Mouse (Mus musculus): ENCODE results near the gene Tmed9. TPM values are rescaled to one million over a fixed set of nuclear protein-coding genes. Genes with fewer than 3 reads are reported as not detected.
A peak's percentile ranks its signal among the peaks of the same experiment; 100 is the strongest.
"Not testable (repeated sequence)": the region's sequence is repeated elsewhere in the genome, so short reads cannot be mapped to it uniquely, and the experiment has no call there.

The Tmed9 gene
- polyA plus RNA-seq, 1 experiment from 2014 or later: 167 TPM

DNA sequence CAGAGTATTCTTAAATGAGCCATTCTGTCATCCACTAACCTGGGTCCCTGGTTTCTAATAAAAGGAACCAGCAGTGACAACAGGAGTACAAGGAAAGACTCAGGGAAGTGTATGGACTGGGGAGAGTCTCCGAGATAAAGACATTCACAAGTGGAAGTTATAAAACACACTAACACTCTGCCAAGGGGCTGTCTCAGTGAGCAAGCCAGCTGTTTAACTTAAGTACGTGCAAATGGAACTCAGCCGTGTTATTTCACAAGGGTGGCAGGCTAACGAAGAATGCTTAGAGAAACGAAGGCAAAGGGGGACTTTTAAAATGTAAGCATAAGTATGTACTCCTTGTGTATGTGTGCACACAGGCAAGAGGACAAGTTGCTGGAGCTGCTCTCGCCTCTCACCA lies 16.0 kb upstream of the Tmed9 start:
- no peaks in the 10 kb centered on the region for H3K9me3 ChIP-seq (replicated peaks; ENCODE audit: control insufficient read depth, low read length)
- 65% methylated on average over 6 of the region's 6 CpGs for WGBS
- H3K4me1 ChIP-seq (ENCODE audit: control insufficient read depth, insufficient read depth, low read length): no peaks in the 10 kb centered on the region
- no peak overlapping the region for H3K27ac ChIP-seq (ENCODE audit: low read length)
- H3K4me3 ChIP-seq (replicated peaks; ENCODE audit: low read length): no peak overlapping the region
- H3K27me3 ChIP-seq (ENCODE audit: control insufficient read depth, insufficient read depth, low read length): no peaks in the 10 kb centered on the region
- no peak for ATAC-seq (ENCODE audit: insufficient read depth, low FRiP score)
- no peak overlapping the region for H3K9ac ChIP-seq (ENCODE audit: low read length)
- H3K4me2 ChIP-seq (ENCODE audit: low read depth, low read length): no peak overlapping the region
- peaks cover 3% of the 10 kb centered on the region; the same call in 1 of the 2 replicates for H3K36me3 ChIP-seq (ENCODE audit: control insufficient read depth, insufficient read depth, low read length)

GRCm38 (mm10) chr13:55563266-55563879 lies 10.2 kb upstream of the Tmed9 start:
- no peaks in the 10 kb centered on the region for H3K4me1 ChIP-seq (ENCODE audit: control insufficient read depth, insufficient read depth, low read length)
- WGBS: 81% methylated on average over 7 of the region's 7 CpGs
- no peak overlapping the region for H3K9ac ChIP-seq (ENCODE audit: low read length)
- no peak for ATAC-seq (ENCODE audit: insufficient read depth, low FRiP score)
- no peak overlapping the region for H3K4me3 ChIP-seq (replicated peaks; ENCODE audit: low read length)
- no peaks in the 10 kb centered on the region for H3K27me3 ChIP-seq (ENCODE audit: control insufficient read depth, insufficient read depth, low read length)
- no peaks in the 10 kb centered on the region for H3K36me3 ChIP-seq (ENCODE audit: control insufficient read depth, insufficient read depth, low read length)
- H3K9me3 ChIP-seq (replicated peaks; ENCODE audit: control insufficient read depth, low read length): no peaks in the 10 kb centered on the region
- H3K27ac ChIP-seq (ENCODE audit: low read length): no peak overlapping the region
- no peak overlapping the region for H3K4me2 ChIP-seq (ENCODE audit: low read depth, low read length)

- Histone ChIP-seq H3K27ac (ENCODE audit: low read length) (no peak overlapping the region), H3K4me1 (ENCODE audit: control insufficient read depth, insufficient read depth, low read length) (peaks cover 12% of the 10 kb centered on the region), H3K9me3 (replicated peaks; ENCODE audit: control insufficient read depth, low read length) (no peaks in the 10 kb centered on the region), H3K4me3 (replicated peaks; ENCODE audit: low read length) (no peak overlapping the region), H3K4me2 (ENCODE audit: low read depth, low read length) (no peak overlapping the region), H3K9ac (ENCODE audit: low read length) (no peak overlapping the region), H3K27me3 (ENCODE audit: control insufficient read depth, insufficient read depth, low read length) (no peaks in the 10 kb centered on the region), H3K36me3 (ENCODE audit: control insufficient read depth, insufficient read depth, low read length) (no peaks in the 10 kb centered on the region)
- WGBS: 79% methylated on average over 6 of the region's 6 CpGs
- no peak for ATAC-seq (ENCODE audit: insufficient read depth, low FRiP score)
Observed at GRCm38 (mm10) chr13:55567001-55567400, 6.5 kb upstream of the Tmed9 start.

GRCm38 (mm10) chr13:55567949-55568348 lies 5.6 kb upstream of the Tmed9 start:
- H3K27me3 ChIP-seq (ENCODE audit: control insufficient read depth, insufficient read depth, low read length): no peaks in the 10 kb centered on the region
- H3K4me2 ChIP-seq (ENCODE audit: low read depth, low read length): no peak overlapping the region
- ATAC-seq (ENCODE audit: insufficient read depth, low FRiP score): no peak
- H3K4me1 ChIP-seq (ENCODE audit: control insufficient read depth, insufficient read depth, low read length): peaks cover 15% of the 10 kb centered on the region
- H3K36me3 ChIP-seq (ENCODE audit: control insufficient read depth, insufficient read depth, low read length): no peaks in the 10 kb centered on the region
- no peak overlapping the region for H3K9ac ChIP-seq (ENCODE audit: low read length)
- no peak overlapping the region for H3K4me3 ChIP-seq (replicated peaks; ENCODE audit: low read length)
- H3K27ac ChIP-seq (ENCODE audit: low read length): no peak overlapping the region
- WGBS: 89% methylated on average over 2 of the region's 2 CpGs
- no peaks in the 10 kb centered on the region for H3K9me3 ChIP-seq (replicated peaks; ENCODE audit: control insufficient read depth, low read length)

- not testable (repeated sequence) for ATAC-seq (ENCODE audit: insufficient read depth, low FRiP score); H3K9ac ChIP-seq (ENCODE audit: low read length)
- WGBS: 83% methylated on average over 4 of the region's 4 CpGs
Observed at GRCm38 (mm10) chr13:55568524-55568923, 5.0 kb upstream of the Tmed9 start.

GRCm38 (mm10) chr13:55569726-55570285 lies 3.7 kb upstream of the Tmed9 start:
- no peaks in the 10 kb centered on the region for H3K36me3 ChIP-seq (ENCODE audit: control insufficient read depth, insufficient read depth, low read length)
- peak overlapping the region; percentile 95 for H3K9ac ChIP-seq (ENCODE audit: low read length)
- peak overlapping the region; percentile 94 for H3K4me3 ChIP-seq (replicated peaks; ENCODE audit: low read length)
- peak overlapping the region; percentile 96 for H3K4me2 ChIP-seq (ENCODE audit: low read depth, low read length)
- peaks cover 15% of the 10 kb centered on the region for H3K4me1 ChIP-seq (ENCODE audit: control insufficient read depth, insufficient read depth, low read length)
- ATAC-seq (ENCODE audit: insufficient read depth, low FRiP score): no peak; the same call in 1 of the 2 replicates
- H3K27ac ChIP-seq (ENCODE audit: low read length): peak overlapping the region; percentile 91
- no peaks in the 10 kb centered on the region for H3K27me3 ChIP-seq (ENCODE audit: control insufficient read depth, insufficient read depth, low read length)
- H3K9me3 ChIP-seq (replicated peaks; ENCODE audit: control insufficient read depth, low read length): no peaks in the 10 kb centered on the region
- WGBS: 7% methylated on average over 16 of the region's 16 CpGs

More at GRCm38 (mm10) chr13:55568524-55568923, 5.0 kb upstream of the Tmed9 start:
- H3K27me3 ChIP-seq (ENCODE audit: control insufficient read depth, insufficient read depth, low read length); H3K36me3 ChIP-seq (ENCODE audit: control insufficient read depth, insufficient read depth, low read length); H3K27ac ChIP-seq (ENCODE audit: low read length); H3K4me2 ChIP-seq (ENCODE audit: low read depth, low read length); H3K9me3 ChIP-seq (replicated peaks; ENCODE audit: control insufficient read depth, low read length); H3K4me3 ChIP-seq (replicated peaks; ENCODE audit: low read length): not testable (repeated sequence)
- peaks cover 15% of the 10 kb centered on the region for H3K4me1 ChIP-seq (ENCODE audit: control insufficient read depth, insufficient read depth, low read length)

GRCm38 (mm10) chr13:55570286-55570973 lies 3.1 kb upstream of the Tmed9 start:
- H3K4me3 ChIP-seq (replicated peaks; ENCODE audit: low read length): peak overlapping the region; percentile 94
- under 1% methylated on average over 47 of the region's 47 CpGs for WGBS
- H3K4me2 ChIP-seq (ENCODE audit: low read depth, low read length): peak overlapping the region; percentile 96

DNA sequence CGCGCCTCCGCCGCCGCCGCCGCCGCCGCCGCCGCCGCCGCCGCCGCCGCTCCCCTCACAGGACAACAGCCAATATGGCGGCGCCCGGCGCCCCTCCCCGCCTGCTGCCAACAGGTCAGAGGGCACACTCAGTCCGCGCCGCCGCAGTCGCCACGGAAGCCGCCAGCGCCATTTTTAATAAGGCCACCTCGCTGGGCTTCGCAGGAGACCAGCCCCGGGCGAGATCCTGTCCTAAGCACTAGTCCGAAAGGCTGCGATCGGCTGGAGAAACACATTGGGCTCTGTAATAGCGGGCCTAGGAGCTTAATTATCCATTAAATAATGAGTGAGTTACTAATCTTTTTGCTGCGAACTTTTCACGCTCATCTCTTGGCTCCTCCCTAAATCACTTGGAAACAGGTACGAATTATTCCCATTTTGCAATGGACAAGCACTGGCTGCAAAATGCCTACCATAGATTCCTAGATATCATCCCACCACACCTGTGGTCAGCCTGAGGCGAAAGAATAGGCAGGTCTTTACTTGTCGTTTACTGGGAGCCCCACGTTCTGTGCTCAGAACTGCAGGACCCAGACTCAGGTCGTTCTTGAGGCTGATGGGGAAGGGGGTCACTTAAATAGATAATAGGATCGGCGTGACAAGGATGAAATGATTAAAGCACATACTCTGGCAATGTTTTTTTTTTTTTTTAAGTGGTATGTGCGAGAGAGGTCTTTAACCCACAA lies 2.3 kb upstream of the Tmed9 start, which contains the start of gene Fam193b:
TSS of gene Fam193b (minus strand) at position 94 of the 725 bp plus-strand sequence.
- H3K9me3 ChIP-seq (replicated peaks; ENCODE audit: control insufficient read depth, low read length): no peaks in the 10 kb centered on the region
- H3K36me3 ChIP-seq (ENCODE audit: control insufficient read depth, insufficient read depth, low read length): no peaks in the 10 kb centered on the region
- 2% methylated on average over 26 of the region's 47 CpGs for WGBS
- ATAC-seq (ENCODE audit: insufficient read depth, low FRiP score): peak; percentile 94
- H3K4me1 ChIP-seq (ENCODE audit: control insufficient read depth, insufficient read depth, low read length): peaks cover 15% of the 10 kb centered on the region
- H3K27ac ChIP-seq (ENCODE audit: low read length): peak within 1 kb of the TSS; percentile 91
- peak within 1 kb of the TSS; percentile 95 for H3K9ac ChIP-seq (ENCODE audit: low read length)
- no peaks in the 10 kb centered on the region for H3K27me3 ChIP-seq (ENCODE audit: control insufficient read depth, insufficient read depth, low read length)
- peak within 1 kb of the TSS; percentile 94 for H3K4me3 ChIP-seq (replicated peaks; ENCODE audit: low read length)
- peak within 1 kb of the TSS; percentile 96 for H3K4me2 ChIP-seq (ENCODE audit: low read depth, low read length)

More at GRCm38 (mm10) chr13:55570286-55570973, 3.1 kb upstream of the Tmed9 start:
- Histone ChIP-seq H3K27me3 (ENCODE audit: control insufficient read depth, insufficient read depth, low read length) (no peaks in the 10 kb centered on the region), H3K36me3 (ENCODE audit: control insufficient read depth, insufficient read depth, low read length) (no peaks in the 10 kb centered on the region), H3K27ac (ENCODE audit: low read length) (peak overlapping the region; percentile 91), H3K9ac (ENCODE audit: low read length) (peak overlapping the region; percentile 95), H3K9me3 (replicated peaks; ENCODE audit: control insufficient read depth, low read length) (no peaks in the 10 kb centered on the region), H3K4me1 (ENCODE audit: control insufficient read depth, insufficient read depth, low read length) (peaks cover 15% of the 10 kb centered on the region)
- ATAC-seq (ENCODE audit: insufficient read depth, low FRiP score): peak; percentile 70

Measured in stomach, embryonic 16.5 days (tissue).